Mouse (Mus musculus): ENCODE measurements around the gene Olfr420. TPM values are rescaled to one million over a fixed set of nuclear protein-coding genes. Genes with fewer than 3 reads are reported as not detected.

Olfr420 gene
- not detected for total RNA-seq (2021)

- intact Hi-C loops (cut with DNase I): no loop called here
- no peak for DNase-seq (ENCODE audit: low spot score)
Measured at GRCm38 (mm10) chr1:174155333-174155732, at the start of gene Olfr420. Gene Olfr420, plus strand, starts transcription at chr1:174155633.

GRCm38 (mm10) chr1:174121062-174121461 lies 34.4 kb upstream of the Olfr420 start, which contains the start of gene Olfr231:
Gene Olfr231, minus strand, starts transcription at chr1:174121162.
- intact Hi-C loops (cut with DNase I): no loop called here
- no peak for DNase-seq (ENCODE audit: low spot score)

GRCm38 (mm10) chr1:174131217-174131616 lies 24.2 kb upstream of the Olfr420 start, which contains the start of gene Olfr424:
Gene Olfr424, plus strand, starts transcription at chr1:174131517.
- intact Hi-C loops (cut with DNase I): no loop called here
- DNase-seq (ENCODE audit: low spot score): no peak

DNA sequence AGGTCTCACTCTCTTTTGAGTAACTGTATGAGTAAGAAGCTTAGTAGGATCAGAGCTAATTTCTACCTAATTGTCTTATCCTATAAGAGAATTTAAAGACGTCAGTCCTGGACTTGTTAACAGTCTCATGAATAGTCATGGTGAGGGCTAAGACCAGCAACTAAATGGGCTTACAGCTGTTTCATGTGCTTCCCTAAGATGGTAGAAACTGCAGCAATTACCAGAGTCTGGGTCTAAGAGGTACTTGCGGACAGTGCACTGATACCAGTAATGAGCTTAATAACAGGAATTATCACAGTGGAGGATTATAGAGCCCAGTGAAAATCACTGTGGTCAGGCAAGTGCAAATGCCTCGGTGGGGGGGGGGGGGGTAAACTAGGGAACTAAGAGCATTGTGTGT lies 23.4 kb upstream of the Olfr420 start:
- intact Hi-C loops (cut with DNase I): no loop called here
- DNase-seq (ENCODE audit: low spot score): no peak

DNA sequence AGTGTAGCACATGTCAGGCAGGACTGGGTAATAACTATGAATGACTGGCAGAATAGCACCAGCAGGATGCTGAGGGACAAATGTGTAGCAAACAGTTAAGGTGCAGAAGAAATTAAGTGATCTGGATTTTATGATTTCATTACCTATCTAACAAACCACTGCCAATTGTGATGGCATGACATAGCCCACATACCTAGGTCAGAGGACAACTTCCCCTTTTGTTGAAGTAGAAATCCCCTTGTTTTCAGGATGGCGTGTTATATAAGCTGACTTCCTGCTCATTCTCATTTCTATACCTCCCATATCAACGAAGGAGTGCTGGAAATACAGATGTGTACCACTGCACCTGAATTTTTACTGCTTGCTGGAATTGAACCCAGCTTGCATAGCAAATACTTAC lies 14.0 kb upstream of the Olfr420 start:
- intact Hi-C loops (cut with DNase I): no loop called here
- no peak for DNase-seq (ENCODE audit: low spot score)

GRCm38 (mm10) chr1:174146696-174147095 lies 8.7 kb upstream of the Olfr420 start:
- intact Hi-C loops (cut with DNase I): no loop called here

GRCm38 (mm10) chr1:174149289-174149688 lies 6.1 kb upstream of the Olfr420 start:
- DNase-seq (ENCODE audit: low spot score): no peak
- intact Hi-C loops (cut with DNase I): no loop called here

More at GRCm38 (mm10) chr1:174146696-174147095, 8.7 kb upstream of the Olfr420 start:
- no peak for DNase-seq (ENCODE audit: low spot score)

DNA sequence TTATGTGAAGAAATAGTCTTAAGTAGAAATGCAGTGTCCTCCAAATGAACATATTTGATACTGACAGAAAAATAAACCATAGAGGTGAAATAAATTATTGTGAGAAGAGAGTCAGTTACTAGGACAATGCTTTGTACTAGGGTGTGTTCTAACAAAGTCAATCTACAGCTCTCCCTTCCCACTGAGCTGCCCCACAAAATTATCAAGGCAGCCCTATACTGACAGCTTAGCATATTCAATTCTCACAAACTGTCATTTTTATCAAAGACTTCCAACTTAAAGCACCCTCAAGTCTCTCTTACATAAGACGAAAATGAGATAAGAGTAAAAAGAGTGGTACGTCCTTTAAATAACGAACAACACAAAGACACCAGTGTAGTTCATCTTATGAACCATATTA lies 2.2 kb downstream of the Olfr420 start:
- intact Hi-C loops (cut with DNase I): no loop called here

GRCm38 (mm10) chr1:174158512-174158911 lies 3.1 kb downstream of the Olfr420 start:
- intact Hi-C loops (cut with DNase I): no loop called here
- DNase-seq (ENCODE audit: low spot score): no peak

More for the DNA sequence above, 2.2 kb downstream of the Olfr420 start:
- DNase-seq (ENCODE audit: low spot score): no peak

DNA sequence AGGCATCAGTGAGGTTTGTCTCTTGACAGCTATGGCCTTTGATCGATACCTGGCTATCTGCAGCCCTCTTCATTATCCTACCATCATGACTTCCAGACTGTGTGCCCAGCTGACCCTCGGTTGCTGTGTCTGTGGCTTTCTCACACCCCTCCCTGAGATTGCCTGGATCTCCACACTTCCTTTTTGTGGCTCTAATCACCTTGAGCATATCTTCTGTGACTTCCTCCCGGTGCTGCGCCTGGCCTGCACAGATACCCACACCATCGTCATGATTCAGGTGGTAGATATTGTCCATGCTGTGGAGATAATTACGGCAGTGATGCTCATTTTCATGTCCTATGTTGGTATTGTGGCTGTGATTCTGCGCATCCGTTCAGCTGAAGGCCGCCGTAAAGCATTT lies 3.7 kb downstream of the Olfr420 start:
- intact Hi-C loops (cut with DNase I): no loop called here
- no peak for DNase-seq (ENCODE audit: low spot score)

DNA sequence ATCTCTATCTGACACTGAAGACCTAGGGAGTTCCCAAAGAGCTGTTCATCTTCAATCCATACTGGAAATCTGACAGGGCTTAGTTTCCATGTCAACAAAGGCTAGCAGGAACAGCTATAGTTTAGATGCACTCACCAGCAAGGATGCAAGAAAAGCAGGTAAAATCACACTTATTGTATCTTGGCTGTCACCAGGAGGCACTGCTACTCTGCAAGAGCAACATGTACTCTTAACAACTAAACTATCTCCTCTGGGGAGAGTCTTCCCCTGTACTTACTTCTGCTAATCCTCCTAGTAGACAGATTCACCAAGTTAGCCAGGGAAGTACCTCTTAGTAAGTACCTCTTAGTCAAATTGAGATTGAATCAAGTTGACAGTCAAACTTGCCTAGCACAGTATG lies 13.6 kb downstream of the Olfr420 start:
- intact Hi-C loops (cut with DNase I): no loop called here

GRCm38 (mm10) chr1:174170706-174171501 lies 15.5 kb downstream of the Olfr420 start:
- DNase-seq (ENCODE audit: low spot score): no peak
- intact Hi-C loops (cut with DNase I): no loop called here

More for the DNA sequence above, 13.6 kb downstream of the Olfr420 start:
- DNase-seq (ENCODE audit: low spot score): no peak

GRCm38 (mm10) chr1:174171537-174171936 lies 16.1 kb downstream of the Olfr420 start:
- DNase-seq (ENCODE audit: low spot score): peak; percentile 15
- intact Hi-C loops (cut with DNase I): no loop called here

GRCm38 (mm10) chr1:174172605-174173004 lies 17.2 kb downstream of the Olfr420 start, which contains the start of gene Spta1:
Gene Spta1, plus strand, starts transcription at chr1:174172776.
- DNase-seq (ENCODE audit: low spot score): no peak
- intact Hi-C loops (cut with DNase I): no loop called here

DNA sequence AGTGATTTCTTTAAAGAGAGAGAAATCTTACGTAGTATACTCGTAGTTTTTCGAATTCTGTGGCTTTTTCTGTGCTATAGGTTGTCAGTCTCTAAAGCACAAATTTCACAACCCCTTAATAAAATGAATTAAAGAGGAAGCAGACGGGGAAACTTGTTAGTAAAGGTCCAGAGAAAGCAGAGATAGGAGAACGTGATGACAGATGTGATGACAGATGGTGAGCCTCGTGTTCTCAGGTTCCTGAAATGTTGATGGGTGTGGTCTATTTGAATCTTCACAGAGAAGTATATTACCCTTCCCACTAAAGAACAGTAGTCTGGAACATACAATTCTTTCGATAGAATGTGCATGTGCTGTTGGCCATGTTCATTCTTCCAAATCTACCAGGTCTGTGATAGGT lies 49.3 kb downstream of the Olfr420 start:
- no peak for DNase-seq (ENCODE audit: low spot score)
- intact Hi-C loops (cut with DNase I): no loop called here

Other genes starting within 250 kb of the Olfr420 start
- gene Ifi211, start 242.6 kb upstream of the Olfr420 start, total RNA-seq (2021): 1 to 10 TPM; 1.0 to 1.7 TPM
- 10 to 100 TPM; 12.7 to 14.6 TPM for gene Mndal, start 213.1 kb upstream of the Olfr420 start, total RNA-seq (2021)
- gene Ifi203, start 213.0 kb upstream of the Olfr420 start, total RNA-seq (2021): 10 to 100 TPM; 15.0 to 15.2 TPM
- not detected for gene Ifi202b, start 172.9 kb upstream of the Olfr420 start, total RNA-seq (2021)
- gene Ifi205, start 123.8 kb upstream of the Olfr420 start, total RNA-seq (2021): 1 to 10 TPM; 5.2 to 6.0 TPM
- not detected for gene Olfr433, start 114.9 kb upstream of the Olfr420 start, total RNA-seq (2021)
- gene Olfr432, start 106.4 kb upstream of the Olfr420 start, total RNA-seq (2021): not detected
- gene Olfr430, start 89.0 kb upstream of the Olfr420 start, total RNA-seq (2021): not detected
- gene Olfr429, start 71.3 kb upstream of the Olfr420 start, total RNA-seq (2021): not detected
- not detected for gene Olfr427, start 58.7 kb upstream of the Olfr420 start, total RNA-seq (2021)
- gene Olfr231, start 34.5 kb upstream of the Olfr420 start, total RNA-seq (2021): not detected
- not detected for gene Olfr424, start 24.1 kb upstream of the Olfr420 start, total RNA-seq (2021)
- gene Spta1, start 17.1 kb downstream of the Olfr420 start, total RNA-seq (2021): 10 to 100 TPM; 11.5 to 11.7 TPM
- gene Olfr419, start 96.4 kb downstream of the Olfr420 start, total RNA-seq (2021): not detected
- not detected for gene Mptx1, start 174.9 kb downstream of the Olfr420 start, total RNA-seq (2021)
- not detected for gene Olfr417, start 209.5 kb downstream of the Olfr420 start, total RNA-seq (2021)
- gene Olfr248, start 235.4 kb downstream of the Olfr420 start, total RNA-seq (2021): not detected

Data from heart, postnatal 25 days (tissue).